Mouse (Mus musculus): Measurements from ENCODE around the gene Ank3.

DNA sequence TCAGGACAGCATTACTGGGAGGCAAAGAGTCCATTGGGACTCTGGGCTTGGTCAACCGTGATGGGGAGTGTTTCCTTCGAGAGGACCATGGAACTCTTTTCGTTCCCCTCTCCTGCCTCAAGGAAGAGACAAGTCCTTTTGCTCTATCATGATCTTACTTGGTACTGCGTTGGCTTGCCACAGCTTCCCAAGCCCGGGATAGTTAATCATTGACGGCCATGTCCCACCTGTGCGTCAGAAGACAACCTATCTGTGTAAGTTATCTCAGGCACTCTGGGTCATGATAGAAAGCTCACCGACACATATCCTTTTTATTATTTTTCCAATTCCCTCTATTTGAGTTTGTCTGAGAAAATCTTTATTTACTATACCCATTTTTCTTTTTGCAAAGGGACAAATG, 20.1 kb downstream of the Ank3 start:
- TF ChIP-seq POLR2A (IDR thresholded peaks at IDR 0.05; ENCODE audit: low read depth, low read length) = no peak
- TF ChIP-seq CTCF (IDR thresholded peaks at IDR 0.05; ENCODE audit: extremely low read depth, insufficient read length, insufficient replicate concordance, low read depth, low read length) = no peak
